Mouse (Mus musculus) ES-E14 (cell line): Measurements from ENCODE around the gene Trappc10. TPM values are rescaled to one million over a fixed set of nuclear protein-coding genes. Genes with fewer than 3 reads are reported as not detected.

Experiments used
- DNase-seq: peaks from one replicate; pipeline ENCODE4 v3.0.0-alpha.2; 2013; ENCODE audit warnings: low read depth, low spot score
- H3K27ac ChIP-seq: 2 replicates; pipeline ENCODE4 v1.5.1; 2012; ENCODE audit warnings: low read depth, mild to moderate bottlenecking, low read length, moderate library complexity, mixed read lengths; ENCODE audit not compliant: poor library complexity, insufficient read depth, severe bottlenecking
- H3K36me3 ChIP-seq: 2 replicates; pipeline ENCODE4 v1.6.1; 2012; ENCODE audit warnings: mild to moderate bottlenecking, low read length, moderate library complexity, mixed read lengths; ENCODE audit not compliant: control insufficient read depth, poor library complexity, insufficient read depth, severe bottlenecking
- H3K4me1 ChIP-seq, 2 experiments: fragments of 150-350 bp in 1 of 2; sonication (generic) in 1 of 2; 2 replicates each; pipeline ENCODE4 v1.6.1; 2012; ENCODE audit warnings: low read length in 2 of 2, mild to moderate bottlenecking in 1 of 2, mixed read lengths in 1 of 2; ENCODE audit not compliant: control insufficient read depth in 2 of 2, insufficient read depth in 2 of 2, poor library complexity in 1 of 2
- H3K4me3 ChIP-seq, 2 experiments: fragments of 150-350 bp in 1 of 2; sonication (generic) in 1 of 2; 2 replicates each; pipeline ENCODE4 v1.5.1; 2012; ENCODE audit warnings: low read length in 2 of 2, low read depth in 1 of 2, mild to moderate bottlenecking in 1 of 2, mixed read lengths in 1 of 2; ENCODE audit not compliant: insufficient read depth in 1 of 2, poor library complexity in 1 of 2, severe bottlenecking in 1 of 2
- H3K9ac ChIP-seq: 2 replicates; pipeline ENCODE4 v1.6.1; 2012; ENCODE audit warnings: low read depth, mild to moderate bottlenecking, low read length, mixed read lengths; ENCODE audit not compliant: poor library complexity, insufficient read depth, severe bottlenecking
- H3K9me3 ChIP-seq: fragments of 150-350 bp; sonication (generic); 2 replicates; pipeline ENCODE4 v1.6.1; 2012; ENCODE audit warnings: low read depth, mild to moderate bottlenecking, low read length; ENCODE audit not compliant: control insufficient read depth, insufficient read depth
- CHD2 ChIP-seq: IDR thresholded peaks from 2 replicates; pipeline ENCODE4 v1.6.1; 2014; ENCODE audit warnings: mild to moderate bottlenecking, low read depth, low read length, inconsistent platforms
- HCFC1 ChIP-seq: IDR thresholded peaks from 2 replicates; pipeline ENCODE4 v1.6.1; 2012; ENCODE audit warnings: low read length, inconsistent platforms, borderline replicate concordance; ENCODE audit not compliant: insufficient read depth
- MAFK ChIP-seq: IDR thresholded peaks from 2 replicates; pipeline ENCODE4 v1.6.1; 2014; ENCODE audit warnings: mild to moderate bottlenecking, low read depth, low read length, inconsistent platforms; ENCODE audit not compliant: insufficient read depth
- ZC3H11A ChIP-seq: IDR thresholded peaks from 2 replicates; pipeline ENCODE4 v1.6.1; 2012; ENCODE audit warnings: low read depth, mild to moderate bottlenecking, inconsistent platforms, low read length, borderline replicate concordance
- ZNF384 ChIP-seq: IDR thresholded peaks from 2 replicates; pipeline ENCODE4 v1.6.1; 2012; ENCODE audit warnings: low read depth, low read length, inconsistent platforms
- in situ Hi-C, 2 experiments: fragments of 600-800 bp; cut with MboI; formaldehyde crosslinking; loops; one replicate each; pipeline ENCODE4 v1.15.1; 2025; ENCODE audit warnings: low sequenced_read_pairs in 2 of 2, inconsistent platforms in 1 of 2; ENCODE audit not compliant: unreplicated experiment in 2 of 2
- total RNA-seq: library from RNA; depleted of rRNA; stranded (reverse); fragments of 300-350 nt; gene quantifications from 2 replicates; pipeline ENCODE4 v1.2.3, GENCODE M21; 2012

Gene Trappc10
- total RNA-seq, 1 experiment, result 26.1 TPM

GRCm38 (mm10) chr10:78160369-78161095 lies 83.9 kb downstream of the Trappc10 start:
- Histone ChIP-seq H3K27ac (no peak overlapping the region), H3K9me3 (no peaks in the 10 kb centered on the region), H3K4me3 (no peak overlapping the region), H3K4me1 (peaks cover 0 to 2% of the 10 kb centered on the region in 2 experiments; a peak in 2 of 4 replicates), H3K36me3 (peaks cover 8% of the 10 kb centered on the region; the same call in 1 of the 2 replicates), H3K9ac (no peak overlapping the region)
- TF ChIP-seq MAFK (no peak), HCFC1 (no peak), CHD2 (no peak), ZNF384 (no peak), ZC3H11A (no peak)
- no peak for DNase-seq
- in situ Hi-C loops, result loop anchor here (5.0 to 10.0 kb wide), 2 partner anchors 133 to 136 kb away; no protein-coding TSS in a partner anchor

DNA sequence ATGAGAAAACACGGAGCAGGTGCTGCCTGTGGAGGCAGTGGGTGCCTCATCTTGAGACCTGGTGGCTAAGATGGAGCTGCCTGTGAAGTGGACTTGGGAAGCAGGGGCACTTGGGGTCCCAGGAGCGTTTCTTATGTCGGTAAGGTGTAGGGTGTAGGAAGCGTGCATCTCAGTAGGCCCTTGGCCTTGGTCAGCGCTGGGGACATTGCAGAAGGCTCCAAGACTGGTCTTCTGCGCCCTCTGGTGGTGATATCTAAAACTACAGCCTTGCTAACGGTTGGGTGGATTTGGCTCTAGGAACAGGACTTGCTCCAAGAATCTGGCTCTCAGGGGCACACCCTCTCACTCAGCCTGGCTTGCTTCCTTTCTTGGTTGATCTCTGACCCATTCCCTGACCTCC lies 84.5 kb downstream of the Trappc10 start:
- Histone ChIP-seq H3K9ac (no peak overlapping the region; the same call in 1 of the 2 replicates), H3K4me3 (no peak overlapping the region)

DNA sequence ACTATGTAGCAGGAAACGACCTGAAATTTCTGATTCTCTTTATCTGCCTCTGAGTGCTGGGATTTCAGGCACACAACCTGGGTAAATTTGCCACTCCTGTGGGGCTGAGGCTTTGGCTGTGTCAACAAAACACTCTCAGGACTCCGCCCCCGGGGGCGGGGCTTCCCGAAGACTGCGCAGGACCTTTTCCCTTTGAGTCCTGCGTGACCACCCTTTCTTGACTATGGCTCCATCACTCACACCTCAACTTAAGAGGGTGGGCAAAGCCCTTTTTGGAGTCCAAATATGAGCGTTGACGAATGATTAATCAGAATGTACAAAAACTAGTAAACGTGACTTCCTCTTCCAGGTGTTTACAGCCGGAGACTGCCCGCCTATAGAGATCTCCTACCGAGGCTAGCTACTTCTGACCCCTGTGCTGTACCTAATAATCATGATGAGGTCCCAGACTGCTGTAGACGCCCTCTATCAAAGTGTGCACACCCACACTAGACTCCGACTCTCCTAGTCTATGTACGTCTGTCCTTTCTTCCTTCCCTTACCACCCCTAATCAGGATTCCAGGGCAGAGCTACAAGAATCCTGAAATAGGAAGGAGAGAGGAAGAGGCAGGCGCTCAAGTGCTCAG lies 85.1 kb downstream of the Trappc10 start:
- TF ChIP-seq ZC3H11A (no peak), MAFK (no peak), ZNF384 (no peak), HCFC1 (no peak), CHD2 (no peak)
- H3K27ac ChIP-seq, result no peak overlapping the region
- H3K9me3 ChIP-seq, result no peaks in the 10 kb centered on the region
- H3K4me1 ChIP-seq, result peaks cover 0 to 2% of the 10 kb centered on the region in 2 experiments; a peak in 2 of 4 replicates
- DNase-seq, result peak; percentile 33
- H3K4me3 ChIP-seq, result 0 out of 4 replicates have a peak overlapping the region, but pooled peaks of 1 of the 2 experiments have one; percentile 14
- H3K36me3 ChIP-seq, result peaks cover 6% of the 10 kb centered on the region; the same call in 1 of the 2 replicates
- H3K9ac ChIP-seq, result no peak overlapping the region; the same call in 1 of the 2 replicates
- in situ Hi-C loops, result no loop called here

More for the DNA sequence above, 84.5 kb downstream of the Trappc10 start:
- no peaks in the 10 kb centered on the region for H3K9me3 ChIP-seq
- peaks cover 8% of the 10 kb centered on the region; the same call in 1 of the 2 replicates for H3K36me3 ChIP-seq
- in situ Hi-C loops, result loop anchor here (5.0 to 10.0 kb wide), 2 partner anchors 133 to 135 kb away; no protein-coding TSS in a partner anchor
- no peak overlapping the region for H3K27ac ChIP-seq
- TF ChIP-seq MAFK, result no peak
- TF ChIP-seq ZC3H11A, result peak; percentile 94; the same call in 1 of the 2 replicates
- no peak for TF ChIP-seq HCFC1
- TF ChIP-seq CHD2, result no peak
- no peak for TF ChIP-seq ZNF384
- H3K4me1 ChIP-seq, result peaks cover 0 to 2% of the 10 kb centered on the region in 2 experiments; a peak in 2 of 4 replicates
- peak; percentile 61 for DNase-seq

- in situ Hi-C loops, result no loop called here
- no peak overlapping the region for H3K4me3 ChIP-seq
- H3K4me1 ChIP-seq, result peaks cover 0 to 2% of the 10 kb centered on the region in 2 experiments; a peak in 2 of 4 replicates
- H3K9me3 ChIP-seq, result no peaks in the 10 kb centered on the region
- no peak overlapping the region for H3K9ac ChIP-seq
- H3K27ac ChIP-seq, result no peak overlapping the region
- no peaks in the 10 kb centered on the region; the same call in 1 of the 2 replicates for H3K36me3 ChIP-seq
- TF ChIP-seq ZNF384 (no peak), MAFK (no peak), ZC3H11A (no peak), CHD2 (no peak), HCFC1 (no peak)
- no peak for DNase-seq
Observed at GRCm38 (mm10) chr10:78158041-78158440, 86.4 kb downstream of the Trappc10 start.
